Mouse (Mus musculus) left cerebral cortex, postnatal 25 days (tissue): ENCODE measurements at regions not wholly inside any gene's neighbourhood (a gene's known extent, or its start where the extent isn't known, plus 50 kb on each side); places are given as distances from the start of the nearest gene placed in this dataset.

ENCODE experiments used
- DNase-seq, 2 experiments: peaks; one replicate each; pipeline ENCODE4 v3.0.0; 2022; ENCODE audit warnings: low spot score in 2 of 2, mixed read lengths in 1 of 2
- intact Hi-C: fragments of 180-260 bp; cut with DNase I; formaldehyde crosslinking; loops from one replicate; pipeline ENCODE4 v1.15.1; 2025

DNA sequence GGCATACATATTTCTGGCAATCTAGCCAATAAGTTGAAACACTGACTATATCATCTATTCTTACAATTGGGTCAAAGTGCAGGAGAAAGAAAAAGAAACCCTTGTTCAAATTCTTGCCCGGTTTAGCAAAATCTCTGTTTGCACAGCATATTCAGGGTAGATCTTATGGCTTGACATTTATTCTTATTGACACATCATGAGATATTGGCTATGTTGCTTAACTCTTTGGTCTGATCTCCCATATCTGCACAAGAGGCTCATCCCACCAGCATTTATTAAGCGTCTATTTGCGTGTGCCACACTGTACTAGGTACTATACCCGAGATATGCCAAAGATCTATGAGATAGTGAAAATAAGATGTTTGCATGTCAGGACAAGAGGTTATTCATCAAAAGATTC is 212.9 kb upstream of the Prep start:
- DNase-seq, result no peak
- intact Hi-C loops, result no loop called here

GRCm38 (mm10) chr10:44849016-44849415 is 218.0 kb upstream of the Prep start:
- DNase-seq, result no peak
- intact Hi-C loops, result no loop called here

DNA sequence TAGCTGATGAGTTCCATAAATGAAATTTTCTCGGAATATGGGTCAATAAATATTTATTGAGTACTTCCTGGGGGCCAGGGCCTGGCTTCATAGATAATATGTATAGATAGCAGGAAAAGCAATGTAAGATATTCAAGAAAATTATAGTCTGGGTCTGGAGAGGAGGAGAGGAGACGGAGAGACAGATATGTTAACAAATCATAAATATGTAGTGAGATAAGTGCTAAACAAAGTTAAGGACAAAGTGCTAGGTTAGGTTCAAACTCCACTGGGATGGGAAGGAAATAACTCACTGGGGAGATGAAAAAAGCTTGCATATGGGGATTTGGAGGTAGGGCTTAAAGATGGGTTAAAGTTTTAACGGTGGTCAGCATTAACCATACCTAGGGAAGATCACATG is 220.2 kb upstream of the Prep start:
- intact Hi-C loops, result no loop called here

GRCm38 (mm10) chr10:44846149-44846548 is 220.9 kb upstream of the Prep start:
- intact Hi-C loops, result no loop called here

More for the DNA sequence above, 220.2 kb upstream of the Prep start:
- no peak for DNase-seq

DNA sequence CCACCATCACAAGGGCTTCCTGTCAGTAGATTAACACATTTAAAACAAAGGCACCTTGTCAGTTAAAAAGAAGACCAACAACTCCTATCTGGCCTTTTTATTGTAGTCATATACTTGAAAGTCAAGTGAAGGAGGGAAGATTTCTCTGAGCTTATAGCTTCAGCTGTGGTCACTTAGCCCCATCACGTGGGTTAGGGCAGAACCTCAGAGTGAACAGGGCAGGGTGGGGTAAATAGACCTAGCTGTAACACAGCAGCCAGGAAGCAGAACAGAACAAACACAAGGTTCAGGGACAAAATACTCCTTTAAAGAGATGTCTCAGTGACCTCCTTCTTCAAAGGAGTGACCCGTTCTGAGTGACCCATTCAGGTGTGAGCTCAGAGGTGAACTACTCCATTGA is 226.6 kb upstream of the Prep start:
- intact Hi-C loops, result no loop called here
- no peak for DNase-seq

More at GRCm38 (mm10) chr10:44846149-44846548, 220.9 kb upstream of the Prep start:
- no peak for DNase-seq

GRCm38 (mm10) chr10:44832455-44832854 is 234.5 kb upstream of the Prep start:
- intact Hi-C loops, result no loop called here
- no peak for DNase-seq

- intact Hi-C loops, result no loop called here
- no peak for DNase-seq
Observed at GRCm38 (mm10) chr10:44826271-44826670, 240.7 kb upstream of the Prep start.

- intact Hi-C loops, result no loop called here
- no peak for DNase-seq
Observed at GRCm38 (mm10) chr10:44821666-44822065, 245.3 kb upstream of the Prep start.

DNA sequence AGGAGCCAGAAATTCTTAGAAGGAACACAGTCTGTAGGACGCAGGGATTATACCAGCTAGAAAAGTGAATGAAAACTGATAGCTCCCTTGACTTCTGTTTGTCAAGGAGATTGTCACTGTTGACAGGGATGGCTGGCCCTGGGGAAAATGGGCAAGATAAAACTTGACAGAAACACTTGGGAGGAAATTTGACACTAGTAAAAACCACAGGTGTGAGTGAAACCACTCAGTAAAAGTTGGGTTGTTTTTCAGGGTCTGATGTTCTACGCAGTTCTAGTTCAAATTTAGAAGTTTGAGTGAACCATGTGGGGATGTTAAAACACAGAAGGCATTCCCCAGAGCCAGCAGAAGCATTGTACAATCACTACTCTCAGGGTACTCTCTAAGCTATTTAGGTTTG is 246.6 kb upstream of the Prep start:
- intact Hi-C loops, result no loop called here
- DNase-seq, result no peak

- DNase-seq, result no peak
- intact Hi-C loops, result no loop called here
Observed at GRCm38 (mm10) chr10:44819361-44819760, 247.6 kb upstream of the Prep start.

- intact Hi-C loops, result no loop called here
Observed at GRCm38 (mm10) chr10:44818615-44819014, 248.4 kb upstream of the Prep start.

GRCm38 (mm10) chr10:44796205-44796604 is 267.9 kb upstream of the Prdm1 start:
- no peak for DNase-seq
- intact Hi-C loops, result no loop called here

More at GRCm38 (mm10) chr10:44818615-44819014, 248.4 kb upstream of the Prep start:
- DNase-seq, result no peak

DNA sequence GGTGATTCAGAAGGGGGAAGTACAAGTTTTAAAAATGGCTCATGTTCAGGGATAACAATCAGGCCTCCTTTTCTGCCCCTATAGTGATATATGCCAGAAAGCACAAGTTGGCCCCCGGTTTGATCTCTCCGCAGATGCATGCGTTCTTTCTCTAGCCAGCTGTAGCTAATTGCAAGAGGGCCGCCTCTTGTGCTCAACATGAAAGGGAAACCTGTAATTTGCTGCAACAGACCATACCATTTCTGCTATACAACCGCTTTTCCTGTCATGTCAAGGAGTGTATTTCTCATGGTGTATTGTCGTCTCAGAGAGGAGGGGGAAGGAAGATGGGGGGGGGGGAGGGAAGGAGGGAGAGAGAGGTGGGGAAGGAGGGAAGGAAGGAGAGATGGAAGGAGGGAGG is 257.1 kb upstream of the Prdm1 start:
- intact Hi-C loops, result no loop called here
- no peak for DNase-seq

GRCm38 (mm10) chr10:44780381-44780958 is 252.2 kb upstream of the Prdm1 start:
- intact Hi-C loops, result no loop called here
- DNase-seq, result no peak

DNA sequence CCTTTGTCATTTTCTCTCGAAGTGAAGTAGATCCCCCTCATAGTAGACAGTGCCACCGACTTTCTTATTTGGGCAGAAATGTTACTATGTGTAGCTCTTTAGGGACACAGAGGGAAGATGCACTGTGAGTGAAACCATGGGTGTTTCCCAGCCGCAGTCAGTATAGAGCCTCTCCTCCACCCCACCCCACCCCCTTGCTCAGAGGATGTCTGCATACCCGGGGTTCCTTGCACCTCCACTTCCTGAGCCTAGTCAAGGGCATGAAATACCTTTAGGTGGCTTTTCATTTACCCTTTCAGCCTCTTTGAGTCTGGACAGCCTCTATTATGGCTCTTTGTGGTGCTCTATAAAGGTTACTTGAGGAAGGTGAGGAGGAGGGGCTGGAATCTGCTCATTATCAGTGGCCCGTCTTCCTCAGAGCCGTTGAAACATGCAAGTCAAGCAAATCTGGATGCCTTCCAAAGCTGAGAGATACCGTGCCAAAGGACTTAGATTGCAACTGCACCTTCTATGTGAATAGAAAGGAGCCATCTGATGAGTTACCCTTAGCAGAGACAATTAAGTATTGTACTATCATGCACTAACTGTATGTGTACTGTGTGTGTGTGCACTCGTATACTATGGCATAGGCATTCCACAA is 251.4 kb upstream of the Prdm1 start:
- intact Hi-C loops, result no loop called here
- DNase-seq, result no peak

GRCm38 (mm10) chr10:44777214-44777613 is 248.9 kb upstream of the Prdm1 start:
- intact Hi-C loops, result no loop called here
- no peak for DNase-seq

DNA sequence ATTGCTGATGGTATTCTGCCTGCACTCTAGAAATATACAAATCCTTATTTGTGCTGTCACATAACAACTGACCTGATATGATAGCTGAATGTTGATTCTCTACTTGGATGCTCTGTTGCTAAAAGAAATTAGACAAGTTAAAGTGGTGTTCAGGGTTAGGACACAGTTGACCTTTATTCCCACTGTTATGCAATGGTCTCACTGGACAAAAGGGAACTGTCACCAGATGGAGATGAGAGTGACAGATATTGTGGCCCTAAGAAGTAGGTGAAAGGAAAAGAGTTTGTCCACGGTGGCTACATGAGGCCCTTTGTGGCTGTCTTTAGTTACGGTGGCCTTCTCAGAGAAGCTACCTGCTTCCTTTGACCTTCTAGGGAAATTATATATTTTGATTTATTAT is 247.9 kb upstream of the Prdm1 start:
- intact Hi-C loops, result no loop called here
- DNase-seq, result no peak

GRCm38 (mm10) chr10:44765527-44765926 is 237.2 kb upstream of the Prdm1 start:
- no peak for DNase-seq
- intact Hi-C loops, result no loop called here

GRCm38 (mm10) chr10:44763102-44763501 is 234.8 kb upstream of the Prdm1 start:
- intact Hi-C loops, result no loop called here
- no peak for DNase-seq

DNA sequence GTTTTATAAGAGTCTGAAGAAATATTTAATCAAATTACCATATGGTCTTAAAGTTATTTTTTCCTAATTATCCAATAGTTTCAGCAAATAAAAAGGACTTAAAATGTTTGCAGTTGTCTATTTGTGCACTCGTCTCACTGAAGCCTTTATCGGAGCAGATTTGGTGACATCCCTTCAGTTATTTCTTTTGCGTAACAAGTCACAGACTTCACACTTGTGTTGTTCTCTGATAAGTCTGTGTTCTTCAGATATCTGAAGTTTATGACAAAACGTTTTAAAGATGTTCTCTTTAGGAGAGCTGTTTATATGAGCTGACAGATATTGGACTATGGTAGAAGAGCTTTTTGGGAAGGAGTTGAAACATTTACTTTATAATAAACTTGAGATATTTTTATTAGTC is 233.8 kb upstream of the Prdm1 start:
- intact Hi-C loops, result no loop called here
- no peak for DNase-seq

DNA sequence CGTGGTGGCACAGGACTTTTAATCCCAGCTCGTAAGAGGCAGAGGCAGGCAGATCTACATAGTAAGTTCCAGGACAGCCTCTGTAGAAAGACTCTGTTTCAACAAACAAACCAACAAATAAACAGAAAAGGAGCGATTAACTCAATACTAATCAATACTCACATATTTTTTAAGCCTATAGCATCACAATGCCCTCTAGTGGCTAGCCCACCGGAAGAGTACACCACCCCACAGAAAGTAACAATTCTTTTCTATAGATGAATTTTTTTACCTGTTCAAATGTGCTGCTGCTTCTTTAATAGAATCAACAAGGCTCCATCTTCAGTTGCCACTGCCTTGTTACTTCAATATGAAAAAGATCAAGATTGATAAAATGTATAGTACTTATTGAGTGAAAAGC is 233.0 kb upstream of the Prdm1 start:
- intact Hi-C loops, result no loop called here
- DNase-seq, result no peak
